Mouse (Mus musculus) liver, embryonic 12.5 days (tissue): ENCODE results near the gene Ppef1. TPM values are rescaled to one million over a fixed set of nuclear protein-coding genes. Genes with fewer than 3 reads are reported as not detected.

Experiments
- ATAC-seq: fragments of 200-750 bp; cut with Nextera tagmentation; 2 replicates; pipeline ENCODE4 v1.8.0; 2017; ENCODE audit warnings: moderate number of reproducible peaks, mild to moderate bottlenecking, moderate library complexity
- H3K27ac ChIP-seq: fragments of 300-500 bp; sonication (generic); 2 replicates; pipeline ENCODE4 v1.5.1; 2016; ENCODE audit warnings: mild to moderate bottlenecking
- H3K27me3 ChIP-seq: fragments of 300-500 bp; sonication (generic); replicated peaks from 2 replicates; pipeline ENCODE4 v1.6.1; 2016; ENCODE audit warnings: mild to moderate bottlenecking, moderate library complexity
- H3K36me3 ChIP-seq: fragments of 300-500 bp; sonication (generic); 2 replicates; pipeline ENCODE4 v1.6.1; 2016; ENCODE audit warnings: mild to moderate bottlenecking, moderate library complexity
- H3K4me1 ChIP-seq: fragments of 300-500 bp; sonication (generic); 2 replicates; pipeline ENCODE4 v1.6.1; 2016
- H3K4me2 ChIP-seq: fragments of 300-500 bp; sonication (generic); 2 replicates; pipeline ENCODE4 v1.6.1; 2016; ENCODE audit warnings: mild to moderate bottlenecking, moderate library complexity
- H3K4me3 ChIP-seq: fragments of 300-500 bp; sonication (generic); 2 replicates; pipeline ENCODE4 v1.5.1; 2016; ENCODE audit warnings: mild to moderate bottlenecking, moderate library complexity
- H3K9ac ChIP-seq: fragments of 300-500 bp; sonication (generic); 2 replicates; pipeline ENCODE4 v1.6.1; 2016; ENCODE audit warnings: mild to moderate bottlenecking, moderate library complexity
- H3K9me3 ChIP-seq: fragments of 300-500 bp; sonication (generic); replicated peaks from 2 replicates; pipeline ENCODE4 v1.6.1; 2016; ENCODE audit warnings: mild to moderate bottlenecking, moderate library complexity
- WGBS: fragments of 180-500 bp; shearing (Covaris S2); methylation state at CpG from one replicate; pipeline ENCODE4 v1.1.7; 2016; ENCODE audit not compliant: insufficient replicate concordance; 5-methylcytosine and 5-hydroxymethylcytosine counted together
- polyA plus RNA-seq: library from polyadenylated mRNA; unstranded; fragments of >200 nt; fragmentation: Nextera tagmentation; extraction: Ambion mirVana; gene quantifications from 2 replicates; pipeline ENCODE4 v1.2.1, GENCODE M21; 2016

The Ppef1 gene
- polyA plus RNA-seq, 1 experiment from 2014 or later: 0.06 TPM

- no peak overlapping the region for H3K27ac ChIP-seq
- H3K36me3 ChIP-seq: peaks cover 27% of the 10 kb centered on the region
- no peak for ATAC-seq
- H3K27me3 ChIP-seq: 0 out of 2 replicates have a peak, but pooled peaks cover 3% of the 10 kb centered on the region
- H3K4me2 ChIP-seq: no peak overlapping the region
- no peaks in the 10 kb centered on the region for H3K9me3 ChIP-seq
- no peaks in the 10 kb centered on the region for H3K4me1 ChIP-seq
- WGBS: 87% methylated on average over 7 of the region's 7 CpGs
- no peak overlapping the region for H3K9ac ChIP-seq
- H3K4me3 ChIP-seq: no peak overlapping the region
These were observed 145.4 kb downstream of the Ppef1 start for GRCm38 (mm10) chrX:160590147-160590546.

- Histone ChIP-seq H3K36me3 (peaks cover 31% of the 10 kb centered on the region), H3K4me3 (no peak overlapping the region), H3K4me1 (no peaks in the 10 kb centered on the region), H3K4me2 (no peak overlapping the region), H3K27me3 (0 out of 2 replicates have a peak, but pooled peaks cover 3% of the 10 kb centered on the region), H3K9ac (no peak overlapping the region), H3K9me3 (no peaks in the 10 kb centered on the region), H3K27ac (no peak overlapping the region)
- WGBS: 74% methylated on average over 4 of the region's 4 CpGs
- ATAC-seq: no peak
These were observed 147.0 kb downstream of the Ppef1 start for GRCm38 (mm10) chrX:160588523-160588922.

DNA sequence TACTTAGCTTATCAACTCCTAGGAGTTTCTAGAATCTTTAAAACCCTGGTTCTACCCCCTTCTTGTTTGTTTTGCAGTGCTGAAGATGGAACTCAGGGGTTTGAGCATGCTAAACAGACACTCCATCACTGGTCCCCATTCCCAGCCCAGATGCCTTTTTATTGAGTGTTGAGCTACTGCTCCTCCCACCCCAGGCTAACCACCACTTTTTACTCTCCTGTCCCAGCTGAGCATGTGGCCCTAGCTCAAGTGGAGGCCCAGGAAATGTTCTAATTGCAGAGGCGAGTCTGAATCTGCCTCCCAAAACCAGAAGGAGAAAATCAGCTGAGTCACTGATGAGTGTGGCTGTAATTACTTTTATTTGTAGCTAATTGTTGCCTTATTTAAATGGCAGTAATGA is 150.5 kb downstream of the Ppef1 start:
- no peaks in the 10 kb centered on the region for H3K9me3 ChIP-seq
- H3K36me3 ChIP-seq: peaks cover 28% of the 10 kb centered on the region
- H3K4me1 ChIP-seq: no peaks in the 10 kb centered on the region
- ATAC-seq: no peak
- no peak overlapping the region for H3K27ac ChIP-seq
- H3K27me3 ChIP-seq: 0 out of 2 replicates have a peak, but pooled peaks cover 3% of the 10 kb centered on the region
- no peak overlapping the region for H3K9ac ChIP-seq
- 52% methylated on average over 1 of the region's 1 CpGs for WGBS
- H3K4me2 ChIP-seq: no peak overlapping the region
- no peak overlapping the region for H3K4me3 ChIP-seq

GRCm38 (mm10) chrX:160584148-160584838 is 151.3 kb downstream of the Ppef1 start:
- ATAC-seq: no peak
- 0 out of 2 replicates have a peak, but pooled peaks cover 3% of the 10 kb centered on the region for H3K27me3 ChIP-seq
- H3K4me1 ChIP-seq: no peaks in the 10 kb centered on the region
- H3K4me3 ChIP-seq: no peak overlapping the region
- no peak overlapping the region for H3K27ac ChIP-seq
- peaks cover 25% of the 10 kb centered on the region for H3K36me3 ChIP-seq
- H3K9ac ChIP-seq: no peak overlapping the region
- 80% methylated on average over 4 of the region's 4 CpGs for WGBS
- H3K4me2 ChIP-seq: no peak overlapping the region
- no peaks in the 10 kb centered on the region for H3K9me3 ChIP-seq

DNA sequence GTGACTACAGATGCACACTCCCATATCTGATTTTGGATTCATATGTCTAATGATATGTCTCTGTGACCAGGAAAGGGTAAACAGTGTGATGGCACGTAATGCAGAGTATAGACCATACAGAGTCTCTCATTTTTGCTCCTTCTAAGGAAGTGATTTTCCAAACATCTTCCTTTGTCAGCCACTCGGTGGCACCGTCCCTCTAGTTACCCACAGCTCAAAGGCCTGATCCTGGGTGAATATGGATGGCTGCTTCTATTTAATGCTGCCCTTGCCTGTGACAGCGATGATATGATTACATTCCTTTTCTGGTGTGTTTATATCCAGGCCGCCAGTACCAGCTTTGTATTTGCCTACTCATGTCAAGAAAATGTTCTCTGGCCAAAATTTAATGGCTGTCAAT is 152.0 kb downstream of the Ppef1 start:
- Histone ChIP-seq H3K4me3 (no peak overlapping the region), H3K27ac (no peak overlapping the region), H3K4me1 (no peaks in the 10 kb centered on the region), H3K4me2 (no peak overlapping the region), H3K36me3 (peaks cover 28% of the 10 kb centered on the region), H3K9ac (no peak overlapping the region), H3K27me3 (0 out of 2 replicates have a peak, but pooled peaks cover 3% of the 10 kb centered on the region), H3K9me3 (no peaks in the 10 kb centered on the region)
- WGBS: 72% methylated on average over 5 of the region's 5 CpGs
- ATAC-seq: no peak

Other genes starting within 250 kb of the Ppef1 start
- 12.5 and 12.8 TPM in 2 replicates for gene Phka2, start 233.6 kb downstream of the Ppef1 start, polyA plus RNA-seq
- gene Rs1, start 32.2 kb upstream of the Ppef1 start, polyA plus RNA-seq: not detected in 2 replicates
- 1.1 and 1.2 TPM in 2 replicates for gene Gja6, start 171.3 kb upstream of the Ppef1 start, polyA plus RNA-seq